Mouse (Mus musculus) heart, adult 2 months (tissue): ENCODE data around the gene Tas2r143.

Experiments
- CTCF ChIP-seq: fragments of 200-600 bp; IDR thresholded peaks from 2 replicates; pipeline ENCODE4 v1.8.1; 2022; ENCODE audit warnings: antibody characterized with exemption, mild to moderate bottlenecking, moderate library complexity
- EP300 ChIP-seq: fragments of 200-500 bp; IDR thresholded peaks from 2 replicates; pipeline ENCODE4 v1.6.1; 2011; ENCODE audit warnings: low read depth, low read length, control low read depth; ENCODE audit not compliant: insufficient read depth

- TF ChIP-seq CTCF (no peak), EP300 (peak; percentile 68; the same call in 1 of the 2 replicates)
Measured at GRCm38 (mm10) chr6:42370630-42371363, 29.2 kb upstream of the Tas2r143 start.
